Mouse (Mus musculus) heart, postnatal 14 days (tissue): ENCODE data around the gene Dmkn. TPM values are rescaled to one million over a fixed set of nuclear protein-coding genes. Genes with fewer than 3 reads are reported as not detected.
A peak's percentile ranks its signal among the peaks of the same experiment; 100 is the strongest.

Source experiments
- DNase-seq, 2 experiments: peaks; one replicate each; pipeline ENCODE4 v3.0.0; 2021 to 2022
- intact Hi-C: fragments of 180-260 bp; cut with DNase I; formaldehyde crosslinking; loops from one replicate; pipeline ENCODE4 v1.15.1; 2025
- total RNA-seq, 2 experiments: library from RNA; stranded (reverse); gene quantifications; 2 replicates each; pipeline ENCODE4 v1.2.3; 2021

Dmkn gene
- total RNA-seq, 2 experiments from 2014 or later: 4.8 to 7.0 TPM

DNA sequence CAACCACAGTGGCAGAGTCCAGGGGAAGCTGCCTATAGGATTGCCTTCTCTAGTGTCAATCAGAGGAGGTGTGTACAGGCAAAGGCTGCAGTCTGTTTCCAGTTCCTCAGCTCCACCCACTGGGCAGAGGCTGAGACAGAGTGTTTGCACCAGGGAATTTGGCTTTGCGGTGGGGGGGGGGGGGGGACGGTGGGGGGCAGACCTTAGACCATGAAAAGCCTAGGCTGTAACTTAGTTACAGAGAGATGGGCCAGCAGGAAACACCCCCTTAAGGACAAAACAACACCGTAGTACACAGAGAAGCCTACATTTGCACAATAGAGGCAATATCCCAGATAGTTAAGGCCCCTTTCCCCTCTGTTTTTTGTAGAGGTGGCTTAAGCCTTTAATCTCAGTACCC, 6.6 kb upstream of the Dmkn start:
- intact Hi-C loops: no loop called here

DNA sequence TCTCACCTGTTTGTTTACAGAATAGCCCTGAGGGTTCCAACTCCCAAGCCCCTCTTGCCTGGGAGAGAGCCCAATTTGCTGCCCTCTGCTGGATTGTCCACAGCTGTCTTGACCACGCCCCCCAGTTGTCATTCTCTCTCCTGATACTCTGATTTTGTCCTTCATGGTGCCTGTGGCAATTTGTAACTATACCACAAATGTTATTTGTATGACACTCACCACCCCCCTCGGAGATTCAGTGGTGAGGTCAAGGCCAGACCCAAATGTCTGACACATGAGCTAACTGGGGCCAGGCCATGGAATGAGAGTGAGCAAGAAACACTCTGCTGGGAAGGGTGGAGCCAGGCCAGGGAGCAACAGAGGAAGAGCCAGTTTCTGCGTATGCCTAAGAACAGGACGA, 4.7 kb upstream of the Dmkn start:
- intact Hi-C loops: no loop called here
- peak in 1 of 2 experiments; percentile 48 for DNase-seq

More for the DNA sequence above, 6.6 kb upstream of the Dmkn start:
- no peak for DNase-seq

DNA sequence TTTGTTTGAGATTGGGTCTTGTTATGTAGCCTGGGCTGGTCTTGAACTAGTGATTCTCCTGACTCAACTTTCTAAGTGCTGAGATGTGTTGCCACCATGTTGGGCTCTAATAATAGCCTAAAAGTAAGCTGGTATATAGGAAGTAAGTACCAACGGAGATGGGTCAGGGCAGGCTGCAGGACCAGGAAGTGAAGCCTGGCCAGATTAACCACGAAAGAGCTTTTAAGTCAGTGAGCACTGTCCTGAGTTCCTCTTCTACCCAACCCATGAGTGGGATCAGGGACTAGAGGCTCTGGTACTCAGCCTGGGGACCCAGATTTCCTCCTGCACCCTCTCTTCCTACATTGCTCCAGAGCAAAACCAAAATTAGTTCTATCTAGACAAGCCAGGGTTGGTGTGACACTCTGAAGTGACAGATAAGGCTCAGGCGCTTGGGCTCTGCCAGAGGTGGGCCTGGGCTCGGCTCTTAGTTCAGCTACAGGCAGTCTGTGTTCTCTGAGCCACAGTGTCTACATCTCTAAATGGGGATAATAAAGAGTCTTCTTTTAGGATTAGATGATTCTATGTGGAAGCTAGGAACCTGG, 1.7 kb upstream of the Dmkn start:
- no peak for DNase-seq
- intact Hi-C loops: no loop called here

DNA sequence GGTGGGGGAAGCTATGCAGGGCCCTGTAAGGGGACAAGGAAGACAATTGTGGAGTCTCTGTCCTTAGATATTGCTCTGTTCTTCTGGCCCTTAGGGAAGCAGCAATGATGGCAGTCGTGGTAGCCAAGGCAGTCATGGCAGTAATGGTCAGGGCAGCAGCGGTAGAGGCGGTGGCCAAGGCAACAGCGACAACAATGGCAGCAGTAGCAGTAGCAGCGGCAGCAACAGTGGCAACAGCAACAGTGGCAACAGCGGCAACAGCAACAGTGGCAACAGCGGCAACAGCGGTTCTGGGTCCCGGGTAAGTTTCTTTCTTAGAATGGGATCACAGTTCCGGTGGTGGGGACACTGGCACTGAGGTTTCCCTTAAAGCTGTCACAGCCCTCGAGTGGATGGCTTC, 1.6 kb downstream of the Dmkn start:
- intact Hi-C loops: no loop called here
- no peak for DNase-seq

DNA sequence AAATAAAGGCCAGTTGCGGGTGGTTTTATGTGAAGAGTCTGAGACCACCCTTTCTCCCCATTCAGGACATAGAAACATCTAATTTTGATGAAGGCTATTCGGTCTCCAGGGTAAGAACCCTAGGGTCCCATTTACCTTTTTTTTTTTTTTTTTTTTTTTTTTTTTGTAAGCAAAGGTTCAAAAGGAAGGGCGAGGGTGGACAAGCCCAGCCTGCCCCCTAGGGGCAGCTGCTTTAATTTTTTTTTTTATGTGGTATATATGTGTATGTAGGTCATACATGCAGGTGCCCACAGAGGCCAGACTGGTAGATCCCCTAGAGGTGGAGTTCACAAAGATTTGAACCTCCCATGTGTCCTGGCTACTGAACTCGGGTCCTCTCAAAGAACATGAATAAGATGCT, 2.9 kb downstream of the Dmkn start:
- no peak for DNase-seq
- intact Hi-C loops: no loop called here

DNA sequence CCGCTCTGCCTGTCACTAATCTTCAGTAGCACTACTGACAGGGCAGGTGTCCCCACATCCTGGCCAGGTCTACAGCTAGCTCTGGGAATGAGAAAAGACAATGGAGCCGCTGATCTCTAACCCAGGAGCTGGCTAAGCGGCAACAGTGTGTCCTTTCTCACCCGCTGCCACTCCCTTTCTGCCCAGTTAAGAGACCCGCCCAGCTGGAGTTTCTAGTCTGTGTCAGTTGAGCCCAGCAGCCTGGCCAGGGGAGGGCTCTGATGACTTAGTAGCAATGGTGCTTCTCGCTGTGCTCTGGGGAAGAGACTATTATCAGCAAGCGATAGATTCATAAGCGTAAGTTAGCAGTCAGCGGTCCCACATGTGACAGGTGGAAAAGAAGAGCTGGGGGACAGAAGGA, 5.7 kb downstream of the Dmkn start:
- no peak for DNase-seq
- intact Hi-C loops: no loop called here

DNA sequence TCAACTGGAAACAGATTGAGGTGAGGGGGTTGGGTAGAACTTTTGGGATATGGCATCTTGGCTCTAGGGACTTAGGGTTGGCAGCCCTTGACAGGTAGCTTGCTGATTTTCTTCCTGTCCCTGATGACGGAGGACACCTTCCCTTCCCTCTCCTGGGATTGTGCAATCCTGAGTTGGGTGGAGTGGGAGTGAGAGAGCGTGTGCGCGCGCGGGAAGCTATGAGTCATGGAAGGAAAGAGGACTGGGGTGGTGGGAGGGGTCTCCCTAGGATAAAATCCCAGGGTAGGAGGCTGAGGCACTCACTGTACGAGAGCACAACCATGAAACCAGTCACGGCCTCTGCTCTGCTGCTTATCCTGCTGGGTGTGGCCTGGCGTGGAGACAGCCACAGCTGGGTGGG, 12.5 kb downstream of the Dmkn start:
- intact Hi-C loops: no loop called here
- no peak for DNase-seq

DNA sequence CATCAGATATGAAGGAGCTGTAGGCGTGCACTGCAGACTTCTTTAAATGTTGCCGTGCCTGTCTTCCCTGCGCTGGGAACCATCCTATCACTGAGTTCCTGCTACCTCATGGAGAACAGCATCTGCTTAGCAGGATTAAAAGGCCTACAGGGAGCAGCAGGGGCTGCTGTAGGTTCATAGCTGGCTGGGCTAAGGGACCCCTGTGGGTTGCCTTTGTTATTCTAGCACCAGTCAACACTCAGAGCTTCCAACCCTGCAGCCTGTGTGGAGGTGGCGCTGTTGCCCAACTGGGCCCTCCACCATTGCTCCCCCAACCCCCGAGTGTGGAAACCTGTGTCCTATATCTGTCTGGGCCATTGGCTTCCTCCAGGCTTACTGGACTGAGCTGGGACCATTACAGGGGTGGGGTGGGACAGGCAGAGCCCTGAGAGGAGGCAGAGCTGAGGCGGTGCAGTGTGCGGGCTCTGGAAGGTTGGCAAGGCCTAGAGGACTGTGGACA, 13.6 kb downstream of the Dmkn start:
- DNase-seq: no peak
- intact Hi-C loops: no loop called here

DNA sequence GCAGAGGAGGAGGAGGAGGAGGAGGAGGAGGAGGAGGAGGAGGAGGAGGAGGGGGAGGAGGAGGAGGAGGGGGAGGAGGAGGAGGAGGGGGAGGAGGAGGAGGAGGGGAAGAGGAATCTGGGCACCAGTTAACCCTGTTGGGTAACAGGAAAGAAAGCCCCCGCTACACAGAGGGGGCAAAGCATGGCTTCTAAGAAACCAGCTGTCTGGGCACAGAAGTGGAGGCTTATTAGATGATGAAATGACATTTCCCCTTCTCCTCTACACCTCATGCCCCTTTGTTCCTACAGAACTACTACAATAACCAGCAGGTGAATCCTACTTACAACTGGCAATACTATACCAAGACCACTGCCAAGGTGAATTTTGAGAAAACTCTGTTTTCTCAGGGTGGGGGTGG, 14.4 kb downstream of the Dmkn start:
- intact Hi-C loops: no loop called here
- DNase-seq: no peak

DNA sequence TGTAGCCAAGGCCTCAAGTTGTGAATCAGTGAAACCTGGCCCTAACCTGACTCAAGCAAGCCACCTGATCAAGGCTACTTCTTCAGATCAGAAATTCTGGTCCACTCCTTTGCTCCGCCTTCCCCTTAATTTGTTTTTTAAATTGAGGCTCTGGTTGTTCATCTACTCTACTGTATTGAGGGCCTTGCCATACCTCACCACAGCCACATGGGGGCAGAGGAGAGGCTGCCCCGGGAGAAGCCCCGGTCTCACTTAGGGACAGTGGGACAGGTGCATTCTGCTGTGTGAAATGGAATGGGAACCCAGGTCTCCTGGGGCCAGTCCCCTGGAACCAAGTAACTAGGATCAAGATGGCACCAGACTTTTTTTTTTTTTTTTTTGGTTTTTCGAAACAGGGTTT, 18.2 kb downstream of the Dmkn start:
- intact Hi-C loops: no loop called here

DNA sequence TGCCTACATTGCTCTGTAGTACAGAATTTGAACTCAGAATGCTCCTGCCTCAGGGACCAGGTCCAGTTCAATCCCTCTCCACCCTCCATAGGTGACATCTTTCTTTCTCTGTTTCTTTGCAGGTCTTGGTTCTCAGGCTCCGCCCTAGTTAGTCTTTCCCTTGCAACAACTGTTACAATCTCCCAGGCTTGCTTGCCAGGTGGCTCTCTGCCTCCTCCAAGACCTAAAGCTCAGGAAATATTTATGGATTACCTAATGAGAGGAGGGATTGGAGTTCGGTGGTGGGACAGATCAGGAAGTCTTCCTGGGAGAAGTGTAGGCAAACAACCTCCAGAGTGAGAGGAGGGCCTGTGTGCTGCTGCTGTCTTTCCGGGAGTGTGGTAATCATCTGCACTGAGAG, 19.1 kb downstream of the Dmkn start:
- intact Hi-C loops: no loop called here
- no peak for DNase-seq

More for the DNA sequence above, 18.2 kb downstream of the Dmkn start:
- DNase-seq: peak; percentile 8 to 20

DNA sequence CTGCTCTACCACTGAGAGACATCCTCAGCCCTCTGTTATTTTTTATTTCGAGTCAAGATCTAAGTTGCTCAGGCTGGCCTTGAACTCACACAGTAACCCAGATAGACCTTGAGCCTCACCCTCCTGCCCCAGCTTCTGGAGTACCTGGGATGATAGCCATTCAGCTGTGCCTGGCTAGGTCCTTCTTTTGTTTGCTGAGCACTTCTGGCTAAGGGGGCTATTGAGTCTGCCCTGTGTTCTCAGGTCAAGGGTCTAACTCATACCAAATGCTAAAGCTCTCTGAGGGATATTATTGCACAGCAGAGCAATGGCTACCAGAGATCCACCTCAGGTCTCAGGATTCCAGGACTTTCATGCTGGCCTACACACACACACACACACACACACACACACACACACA, 21.6 kb downstream of the Dmkn start:
- intact Hi-C loops: no loop called here

DNA sequence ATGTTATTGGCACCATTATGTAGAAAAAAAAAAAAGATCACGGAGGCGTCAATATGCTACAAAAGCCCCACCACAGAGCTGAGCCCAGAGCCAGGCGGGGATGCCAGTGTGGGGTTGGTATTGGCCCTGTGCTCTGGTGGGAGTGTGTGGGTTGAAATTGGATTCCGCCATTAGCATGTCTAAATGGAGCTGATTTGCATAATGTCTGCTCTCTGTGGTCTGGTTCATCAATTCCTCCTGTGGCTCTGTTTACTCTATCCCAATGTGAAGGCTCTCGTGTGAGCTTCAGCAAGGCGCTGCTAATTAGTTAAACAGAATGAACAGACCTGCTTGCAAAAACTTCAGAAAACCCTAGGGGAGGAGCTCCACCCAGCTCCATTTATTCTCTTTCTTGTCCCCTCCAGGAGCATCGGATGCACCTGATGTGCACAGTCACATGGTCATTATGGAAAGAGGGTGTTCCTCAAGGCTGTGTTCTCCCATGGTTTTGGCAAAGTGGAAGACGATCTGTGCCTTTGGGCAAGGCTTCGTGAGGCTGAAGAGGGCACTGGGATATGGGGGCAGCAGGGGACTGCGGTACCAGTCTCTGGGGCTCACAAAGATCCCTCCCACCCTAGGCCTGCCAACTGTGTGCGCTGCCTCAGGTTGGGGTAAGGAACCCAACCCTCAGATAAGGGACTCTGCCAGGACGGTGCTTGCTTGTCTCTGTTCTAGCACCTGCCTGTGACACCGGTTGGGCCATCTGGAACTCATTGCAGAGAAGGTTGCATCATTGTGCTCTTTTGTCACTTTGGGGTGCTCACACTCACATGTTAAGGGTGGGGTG, 22.4 kb downstream of the Dmkn start:
- intact Hi-C loops: no loop called here
- no peak for DNase-seq

More for the DNA sequence above, 21.6 kb downstream of the Dmkn start:
- no peak for DNase-seq

DNA sequence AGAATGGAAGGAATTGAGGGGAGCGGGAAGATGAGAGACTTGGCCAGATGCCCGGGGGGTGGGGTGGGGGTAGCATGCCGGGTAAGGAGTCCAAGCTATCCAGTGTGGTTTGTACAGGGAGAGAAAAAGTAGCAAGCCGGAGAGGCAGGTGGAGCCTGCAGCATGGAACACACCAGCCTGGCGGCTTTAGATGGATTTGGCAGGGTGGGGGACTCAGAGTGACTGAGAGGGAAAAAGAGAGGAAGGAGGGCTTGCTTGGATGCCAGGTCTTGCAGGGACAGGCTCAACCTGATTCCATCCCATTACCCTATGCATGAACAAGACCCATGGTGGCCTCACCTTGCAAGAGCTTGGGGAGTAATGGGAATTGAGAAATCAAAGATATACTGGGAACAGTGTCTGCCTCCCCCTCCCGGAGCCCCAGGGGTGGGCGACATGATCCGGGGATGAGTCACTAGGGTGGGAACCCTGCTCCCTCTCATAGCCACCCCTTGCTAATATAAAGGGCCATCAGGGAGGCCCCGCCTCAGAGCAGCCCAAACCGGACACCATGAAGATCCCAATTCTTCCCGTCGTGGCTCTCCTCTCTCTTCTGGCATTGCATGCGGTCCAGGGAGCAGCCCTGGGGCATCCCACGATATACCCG, 23.9 kb downstream of the Dmkn start, which contains the start of gene Krtdap:
Gene Krtdap, plus strand, starts transcription at position 520 of the 646 bp plus-strand sequence.
- intact Hi-C loops: no loop called here
- DNase-seq: no peak

DNA sequence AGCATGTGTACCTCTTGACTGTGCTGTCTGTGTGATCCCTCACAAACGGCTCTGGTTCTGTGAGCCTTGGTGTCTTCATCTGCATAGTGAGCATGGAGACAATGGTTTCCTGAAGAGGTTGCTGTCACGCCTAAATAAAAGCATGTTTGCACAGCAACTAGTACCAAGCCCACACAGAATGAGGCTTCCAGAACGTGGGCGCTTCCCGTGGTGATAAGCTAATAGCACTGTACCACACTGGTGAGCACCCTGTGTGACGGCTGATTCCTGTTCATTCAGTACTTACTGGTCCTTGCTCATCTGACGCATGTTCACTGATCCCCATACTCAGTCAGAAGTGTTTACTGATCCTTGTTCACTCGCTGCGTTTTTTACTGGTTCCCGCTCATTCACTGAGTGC, 26.6 kb downstream of the Dmkn start:
- intact Hi-C loops: no loop called here
- no peak for DNase-seq

DNA sequence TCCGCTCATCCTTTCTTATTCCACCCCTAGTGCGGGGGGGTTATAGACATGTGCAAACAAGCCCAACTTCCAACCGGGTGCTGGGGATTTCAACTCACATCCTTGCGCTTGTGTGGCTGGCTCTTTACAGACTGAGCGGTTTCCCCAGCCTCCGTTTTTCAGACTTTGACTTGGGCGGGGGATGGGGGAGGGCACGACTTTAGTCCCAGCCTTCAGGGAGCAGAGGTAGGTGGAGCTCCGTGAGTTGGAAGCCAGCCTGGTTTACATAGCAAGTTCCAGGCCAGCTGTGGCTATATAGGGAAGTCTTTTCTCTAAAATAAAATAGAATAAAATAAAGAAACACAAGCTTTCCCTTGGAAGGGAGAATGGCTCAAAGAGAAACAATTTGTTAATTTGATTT, 28.4 kb downstream of the Dmkn start:
- no peak for DNase-seq
- intact Hi-C loops: no loop called here

DNA sequence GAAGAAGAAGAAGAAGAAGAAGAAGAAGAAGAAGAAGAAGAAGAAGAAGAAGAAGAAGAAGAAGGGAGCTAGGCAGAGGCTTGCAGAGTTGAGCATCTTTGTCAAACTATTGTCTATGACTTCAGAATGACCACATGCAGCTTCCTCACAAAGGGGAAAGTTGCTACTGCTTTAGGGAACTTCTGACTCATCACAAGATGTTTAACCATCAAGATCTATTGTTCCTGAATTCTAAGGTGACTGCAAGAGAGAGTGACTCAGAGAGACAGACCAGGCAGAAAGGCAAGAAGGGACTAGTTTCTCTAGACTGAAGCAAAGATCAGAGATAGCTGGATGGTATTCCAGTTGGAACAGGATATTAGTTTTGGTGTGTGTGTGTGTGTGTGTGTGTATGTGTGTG, 31.4 kb downstream of the Dmkn start:
- intact Hi-C loops: no loop called here
- no peak for DNase-seq

DNA sequence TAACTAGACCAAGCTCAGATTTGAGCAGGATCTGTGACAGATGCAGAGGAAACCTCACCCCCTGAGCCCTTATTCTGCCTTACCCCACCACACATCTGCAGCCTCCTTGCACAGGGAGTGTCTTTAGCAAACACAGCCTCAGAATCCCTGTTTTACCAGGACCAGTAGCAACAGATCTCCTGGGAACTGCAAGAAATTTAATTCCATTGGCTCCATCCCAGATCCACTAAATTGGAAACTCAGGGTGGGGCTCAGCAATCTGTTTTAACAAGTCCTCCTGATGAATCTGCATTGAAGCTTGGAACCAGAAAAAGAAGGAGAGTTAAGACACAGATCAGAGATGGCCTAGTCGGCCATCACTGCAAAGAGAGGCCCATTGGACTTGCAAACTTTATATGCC, 33.2 kb downstream of the Dmkn start:
- intact Hi-C loops: no loop called here
- DNase-seq: no peak

DNA sequence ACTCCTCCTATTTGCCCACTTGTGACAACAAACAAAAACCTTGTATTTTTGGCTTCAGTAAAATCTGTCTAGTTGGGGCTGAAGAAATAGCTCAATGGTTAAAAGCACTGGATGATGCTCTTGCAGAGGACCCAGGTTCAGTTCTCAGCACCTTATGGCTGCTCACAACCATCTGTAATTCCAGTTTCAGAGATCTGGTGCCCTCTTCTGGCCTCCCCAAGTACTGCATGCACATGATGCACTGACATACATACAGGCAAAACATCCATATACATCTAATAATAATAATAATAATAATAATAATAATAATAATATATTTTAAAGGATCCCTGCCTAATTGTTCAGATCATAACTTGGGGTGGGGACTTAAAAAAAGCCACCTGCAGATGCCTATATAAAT, 37.1 kb downstream of the Dmkn start:
- DNase-seq: no peak
- intact Hi-C loops: no loop called here

DNA sequence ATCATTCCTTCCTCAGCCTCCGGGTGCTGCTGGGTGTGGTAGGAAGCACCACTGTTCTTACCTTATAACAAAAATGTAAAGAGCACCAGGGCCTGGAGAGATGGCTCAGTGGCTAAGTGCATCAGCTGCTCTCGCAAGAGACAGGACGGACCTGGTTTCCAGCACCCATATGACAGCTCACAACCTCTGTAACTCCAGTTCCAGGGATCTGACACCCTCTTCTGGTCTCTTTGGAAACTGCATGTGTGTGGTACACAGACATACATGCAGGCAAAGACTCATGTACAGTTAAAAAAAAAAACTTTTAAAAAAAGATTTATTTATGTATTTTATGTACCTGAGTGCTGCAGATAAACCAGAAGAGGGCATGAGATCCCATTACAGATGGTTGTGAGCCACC, 39.7 kb downstream of the Dmkn start:
- intact Hi-C loops: no loop called here
- DNase-seq: no peak

DNA sequence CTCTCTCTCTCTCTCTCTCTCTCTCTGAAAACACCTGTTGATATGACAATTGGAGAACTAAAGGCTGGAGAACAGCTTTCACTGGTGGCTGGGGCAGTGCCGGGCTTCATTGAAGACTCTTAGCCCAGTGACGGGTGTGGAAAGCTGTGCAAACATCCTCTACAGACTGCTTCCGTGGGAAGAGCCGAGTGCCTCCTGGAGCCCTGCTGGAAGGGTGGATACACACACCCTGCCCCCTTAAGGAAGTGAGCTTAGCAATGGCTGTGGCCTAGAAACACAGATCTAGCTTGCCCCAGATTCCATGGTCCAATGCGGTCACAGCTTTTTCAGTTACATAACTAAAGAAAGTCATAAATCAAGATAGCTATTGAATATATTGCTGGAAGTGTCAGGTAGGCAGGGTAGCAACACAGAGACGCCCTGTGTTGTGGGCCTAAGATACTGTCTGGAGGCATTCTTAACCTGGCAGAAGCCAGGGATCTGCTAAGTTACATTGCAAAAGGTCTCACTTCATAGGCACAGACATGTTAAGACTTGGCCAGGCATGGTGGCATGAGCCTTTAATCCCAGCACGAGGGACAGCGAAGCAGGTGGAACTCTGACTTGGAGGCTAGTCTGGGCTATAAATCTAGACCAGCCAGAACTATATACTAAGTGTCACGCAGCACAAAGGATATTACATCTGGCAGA, 40.6 kb downstream of the Dmkn start:
- no peak for DNase-seq
- intact Hi-C loops: no loop called here
